Mouse (Mus musculus): ENCODE measurements around the gene Map4. TPM values are rescaled to one million over a fixed set of nuclear protein-coding genes. Genes with fewer than 3 reads are reported as not detected.

The Map4 gene
- polyA plus RNA-seq, 1 experiment from 2014 or later: 60.8 TPM

DNA sequence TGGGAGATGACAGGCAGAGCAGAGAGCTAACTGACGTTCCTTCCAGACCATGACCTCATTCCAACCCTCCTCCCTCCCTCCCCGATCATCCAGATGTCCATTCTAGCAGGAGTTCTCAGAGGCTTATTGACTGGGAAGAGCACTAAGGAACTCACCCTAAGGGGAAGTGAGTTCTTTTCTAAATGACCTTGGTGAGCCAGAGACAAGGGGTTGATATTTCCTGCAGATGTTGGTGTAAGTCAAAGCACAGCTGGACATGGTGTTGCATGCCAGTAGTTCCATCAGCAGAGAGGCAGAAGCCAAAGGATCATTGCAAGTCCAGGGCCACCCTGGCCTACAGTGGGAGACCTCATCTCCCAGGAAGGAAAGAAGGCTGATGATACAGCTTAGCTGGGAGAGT lies 33.2 kb upstream of the Map4 start:
- DNase-seq (ENCODE audit: low spot score): no peak
- no peak overlapping the region for H3K4me2 ChIP-seq (ENCODE audit: low read length)
- H3K9ac ChIP-seq (ENCODE audit: low read length): no peak overlapping the region
- H3K4me3 ChIP-seq (ENCODE audit: low read depth, low read length): no peak overlapping the region
- no peaks in the 10 kb centered on the region for H3K4me1 ChIP-seq (replicated peaks; ENCODE audit: control insufficient read depth, insufficient read depth, low read length)
- H3K27me3 ChIP-seq (replicated peaks; ENCODE audit: control insufficient read depth, insufficient read depth, low read length): no peaks in the 10 kb centered on the region
- no peak for ATAC-seq (replicated peaks; ENCODE audit: low FRiP score, low TSS enrichment, low read depth)
- no peaks in the 10 kb centered on the region for H3K9me3 ChIP-seq (ENCODE audit: control insufficient read depth, low read length)
- H3K27ac ChIP-seq (ENCODE audit: low read depth): no peak overlapping the region
- H3K36me3 ChIP-seq (ENCODE audit: control insufficient read depth, insufficient read depth, low read length): peaks cover 21% of the 10 kb centered on the region
- WGBS: 34% methylated on average over 2 of the region's 2 CpGs

DNA sequence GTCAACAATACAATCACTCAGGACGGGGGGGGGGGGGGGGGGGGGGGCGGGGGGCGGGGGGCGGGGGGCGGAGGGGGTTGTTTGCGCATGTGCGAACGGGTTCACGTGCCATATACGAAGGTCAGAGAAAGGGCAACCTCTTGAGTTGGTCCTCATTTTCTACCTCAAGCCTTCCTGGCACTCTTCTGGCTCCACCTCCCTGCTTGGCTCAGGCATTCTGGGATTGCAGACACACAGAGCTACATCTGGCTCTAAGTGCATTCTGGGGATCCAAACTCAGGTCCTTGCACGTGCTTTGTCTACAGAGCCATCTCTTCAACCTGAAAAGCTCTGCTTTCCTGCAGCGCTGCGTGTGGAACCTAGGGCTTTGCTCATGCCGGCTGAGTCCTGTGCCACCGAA lies 31.9 kb upstream of the Map4 start:
- Histone ChIP-seq H3K36me3 (ENCODE audit: control insufficient read depth, insufficient read depth, low read length) (peaks cover 8% of the 10 kb centered on the region), H3K9ac (ENCODE audit: low read length) (no peak overlapping the region), H3K4me3 (ENCODE audit: low read depth, low read length) (no peak overlapping the region), H3K27ac (ENCODE audit: low read depth) (no peak overlapping the region), H3K9me3 (ENCODE audit: control insufficient read depth, low read length) (no peaks in the 10 kb centered on the region), H3K4me1 (replicated peaks; ENCODE audit: control insufficient read depth, insufficient read depth, low read length) (no peaks in the 10 kb centered on the region), H3K27me3 (replicated peaks; ENCODE audit: control insufficient read depth, insufficient read depth, low read length) (no peaks in the 10 kb centered on the region), H3K4me2 (ENCODE audit: low read length) (no peak overlapping the region)
- ATAC-seq (replicated peaks; ENCODE audit: low FRiP score, low TSS enrichment, low read depth) (no peak), DNase-seq (ENCODE audit: low spot score) (no peak)
- 55% methylated on average over 10 of the region's 15 CpGs for WGBS

DNA sequence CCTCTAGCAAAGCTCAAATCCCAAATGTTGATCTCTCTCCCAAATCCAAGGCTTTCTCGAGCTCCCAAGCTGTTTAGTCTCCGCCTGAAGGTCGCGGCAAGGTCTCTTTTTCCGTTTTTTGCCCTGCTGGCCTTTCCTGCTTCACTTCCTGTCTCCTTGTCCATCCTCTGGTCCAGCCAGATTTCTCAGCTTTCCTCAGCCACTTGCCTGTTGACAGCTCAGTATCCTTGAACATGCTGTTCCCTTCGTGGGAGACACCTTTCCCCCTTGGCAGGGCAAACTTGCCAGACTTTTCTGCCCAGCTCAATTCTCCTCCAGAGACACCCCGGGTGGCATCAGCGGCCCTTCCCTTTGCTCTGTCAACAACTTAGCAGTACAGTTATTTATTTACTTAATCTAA lies 31.5 kb upstream of the Map4 start:
- Histone ChIP-seq H3K27ac (ENCODE audit: low read depth) (no peak overlapping the region), H3K4me3 (ENCODE audit: low read depth, low read length) (no peak overlapping the region), H3K27me3 (replicated peaks; ENCODE audit: control insufficient read depth, insufficient read depth, low read length) (no peaks in the 10 kb centered on the region), H3K9me3 (ENCODE audit: control insufficient read depth, low read length) (no peaks in the 10 kb centered on the region), H3K4me1 (replicated peaks; ENCODE audit: control insufficient read depth, insufficient read depth, low read length) (no peaks in the 10 kb centered on the region), H3K9ac (ENCODE audit: low read length) (no peak overlapping the region), H3K36me3 (ENCODE audit: control insufficient read depth, insufficient read depth, low read length) (peaks cover 8% of the 10 kb centered on the region), H3K4me2 (ENCODE audit: low read length) (no peak overlapping the region)
- no peak for ATAC-seq (replicated peaks; ENCODE audit: low FRiP score, low TSS enrichment, low read depth)
- whole genome bisulfite sequencing: 57% methylated on average over 8 of the region's 8 CpGs
- no peak for DNase-seq (ENCODE audit: low spot score)

DNA sequence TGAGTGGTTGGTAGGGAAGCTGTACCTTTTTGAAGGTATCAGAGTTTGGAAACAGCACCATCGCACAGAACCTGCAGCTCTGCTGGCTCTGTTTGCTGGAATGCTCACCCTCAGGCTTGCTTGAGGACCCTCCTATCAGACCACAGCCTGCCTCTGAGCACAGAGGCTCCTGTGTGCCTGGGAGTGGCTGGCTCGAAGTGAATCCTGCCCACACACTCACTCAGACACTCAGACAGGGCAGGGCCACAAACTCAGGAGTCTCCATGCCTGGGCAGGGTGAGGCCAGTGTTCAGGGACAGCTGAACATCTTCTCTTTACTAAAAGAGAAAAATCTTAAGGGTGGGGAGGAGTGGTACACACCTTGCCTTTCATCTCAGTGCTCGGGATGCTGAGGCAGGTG lies 30.7 kb upstream of the Map4 start:
- H3K4me1 ChIP-seq (replicated peaks; ENCODE audit: control insufficient read depth, insufficient read depth, low read length): no peaks in the 10 kb centered on the region
- no peaks in the 10 kb centered on the region for H3K9me3 ChIP-seq (ENCODE audit: control insufficient read depth, low read length)
- no peak overlapping the region for H3K4me3 ChIP-seq (ENCODE audit: low read depth, low read length)
- no peak overlapping the region for H3K4me2 ChIP-seq (ENCODE audit: low read length)
- ATAC-seq (replicated peaks; ENCODE audit: low FRiP score, low TSS enrichment, low read depth): no peak
- no peak for DNase-seq (ENCODE audit: low spot score)
- peaks cover 6% of the 10 kb centered on the region for H3K36me3 ChIP-seq (ENCODE audit: control insufficient read depth, insufficient read depth, low read length)
- 78% methylated on average over 3 of the region's 3 CpGs for WGBS
- no peaks in the 10 kb centered on the region for H3K27me3 ChIP-seq (replicated peaks; ENCODE audit: control insufficient read depth, insufficient read depth, low read length)
- no peak overlapping the region for H3K9ac ChIP-seq (ENCODE audit: low read length)
- H3K27ac ChIP-seq (ENCODE audit: low read depth): no peak overlapping the region

DNA sequence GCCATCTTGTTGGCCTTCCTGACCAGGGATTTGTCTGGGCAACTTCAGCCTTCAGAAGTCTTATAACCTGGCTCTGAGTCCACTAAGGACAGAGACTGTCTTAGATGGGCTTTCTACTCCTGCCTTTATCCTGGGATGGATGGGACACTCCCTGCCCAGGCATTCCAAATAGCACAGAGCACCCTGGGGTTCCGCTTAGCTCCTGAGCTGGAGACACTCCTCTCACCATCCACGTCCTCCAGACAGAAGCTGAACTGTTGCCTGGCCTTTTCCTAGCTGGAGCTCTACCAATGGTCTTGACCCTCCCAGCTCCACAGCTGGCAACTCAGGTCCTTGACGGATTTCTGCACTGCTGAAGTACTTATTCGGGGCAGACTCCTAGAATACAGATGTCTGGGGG lies 29.0 kb upstream of the Map4 start:
- Histone ChIP-seq H3K4me3 (ENCODE audit: low read depth, low read length) (no peak overlapping the region), H3K36me3 (ENCODE audit: control insufficient read depth, insufficient read depth, low read length) (no peaks in the 10 kb centered on the region), H3K27me3 (replicated peaks; ENCODE audit: control insufficient read depth, insufficient read depth, low read length) (no peaks in the 10 kb centered on the region), H3K27ac (ENCODE audit: low read depth) (no peak overlapping the region), H3K4me2 (ENCODE audit: low read length) (no peak overlapping the region), H3K4me1 (replicated peaks; ENCODE audit: control insufficient read depth, insufficient read depth, low read length) (no peaks in the 10 kb centered on the region), H3K9me3 (ENCODE audit: control insufficient read depth, low read length) (no peaks in the 10 kb centered on the region), H3K9ac (ENCODE audit: low read length) (no peak overlapping the region)
- DNase-seq (ENCODE audit: low spot score) (no peak), ATAC-seq (replicated peaks; ENCODE audit: low FRiP score, low TSS enrichment, low read depth) (no peak)
- 64% methylated on average over 4 of the region's 4 CpGs for WGBS

DNA sequence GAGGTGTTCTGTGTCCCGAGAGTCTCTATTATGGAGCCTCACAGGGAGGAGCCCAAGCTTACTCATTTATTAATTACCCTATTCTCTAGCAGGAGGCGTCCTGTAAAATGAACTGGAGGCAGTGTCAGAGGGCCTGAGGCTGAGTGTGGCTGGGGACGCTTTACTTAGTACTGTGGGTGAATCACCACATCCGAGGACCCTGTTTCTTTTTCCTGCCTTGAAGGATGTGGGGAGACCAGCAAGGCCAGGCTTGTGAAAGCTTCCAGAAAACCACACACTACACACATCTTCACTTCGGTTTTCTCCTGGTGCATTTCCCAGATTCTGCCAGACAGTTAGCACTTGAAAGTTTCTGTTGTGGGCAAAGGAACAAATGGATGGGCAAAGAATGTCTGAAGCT lies 28.5 kb upstream of the Map4 start:
- ATAC-seq (replicated peaks; ENCODE audit: low FRiP score, low TSS enrichment, low read depth): no peak
- H3K36me3 ChIP-seq (ENCODE audit: control insufficient read depth, insufficient read depth, low read length): no peaks in the 10 kb centered on the region
- no peaks in the 10 kb centered on the region for H3K4me1 ChIP-seq (replicated peaks; ENCODE audit: control insufficient read depth, insufficient read depth, low read length)
- H3K4me3 ChIP-seq (ENCODE audit: low read depth, low read length): no peak overlapping the region
- WGBS: 66% methylated on average over 5 of the region's 5 CpGs
- H3K4me2 ChIP-seq (ENCODE audit: low read length): no peak overlapping the region
- DNase-seq (ENCODE audit: low spot score): no peak
- no peak overlapping the region for H3K27ac ChIP-seq (ENCODE audit: low read depth)
- H3K27me3 ChIP-seq (replicated peaks; ENCODE audit: control insufficient read depth, insufficient read depth, low read length): no peaks in the 10 kb centered on the region
- H3K9ac ChIP-seq (ENCODE audit: low read length): no peak overlapping the region
- no peaks in the 10 kb centered on the region for H3K9me3 ChIP-seq (ENCODE audit: control insufficient read depth, low read length)

DNA sequence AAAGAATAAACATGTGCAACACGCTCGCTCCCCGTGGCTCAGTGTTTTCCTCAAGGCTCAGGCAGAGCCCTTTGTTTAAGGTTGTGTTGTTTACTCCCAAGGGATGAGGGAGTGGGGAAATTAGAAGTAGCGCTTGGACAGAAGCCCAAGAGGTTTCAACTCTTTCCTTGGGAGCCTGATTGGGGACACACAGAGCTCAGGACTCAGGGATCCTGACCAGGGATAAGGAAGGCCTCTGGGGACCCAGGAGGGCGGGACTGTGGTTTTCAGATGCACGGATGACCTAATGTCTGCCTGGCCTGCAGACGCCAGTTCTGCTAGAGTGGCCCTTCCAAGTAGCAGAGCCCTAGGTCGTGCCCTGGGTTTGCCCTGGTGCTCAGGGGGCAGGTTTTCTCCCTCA lies 24.0 kb upstream of the Map4 start:
- Histone ChIP-seq H3K4me3 (ENCODE audit: low read depth, low read length) (no peak overlapping the region), H3K27me3 (replicated peaks; ENCODE audit: control insufficient read depth, insufficient read depth, low read length) (no peaks in the 10 kb centered on the region), H3K4me1 (replicated peaks; ENCODE audit: control insufficient read depth, insufficient read depth, low read length) (no peaks in the 10 kb centered on the region), H3K27ac (ENCODE audit: low read depth) (no peak overlapping the region), H3K9ac (ENCODE audit: low read length) (no peak overlapping the region), H3K36me3 (ENCODE audit: control insufficient read depth, insufficient read depth, low read length) (no peaks in the 10 kb centered on the region), H3K9me3 (ENCODE audit: control insufficient read depth, low read length) (no peaks in the 10 kb centered on the region), H3K4me2 (ENCODE audit: low read length) (no peak overlapping the region)
- WGBS: 43% methylated on average over 8 of the region's 8 CpGs
- no peak for DNase-seq (ENCODE audit: low spot score)
- ATAC-seq (replicated peaks; ENCODE audit: low FRiP score, low TSS enrichment, low read depth): no peak

DNA sequence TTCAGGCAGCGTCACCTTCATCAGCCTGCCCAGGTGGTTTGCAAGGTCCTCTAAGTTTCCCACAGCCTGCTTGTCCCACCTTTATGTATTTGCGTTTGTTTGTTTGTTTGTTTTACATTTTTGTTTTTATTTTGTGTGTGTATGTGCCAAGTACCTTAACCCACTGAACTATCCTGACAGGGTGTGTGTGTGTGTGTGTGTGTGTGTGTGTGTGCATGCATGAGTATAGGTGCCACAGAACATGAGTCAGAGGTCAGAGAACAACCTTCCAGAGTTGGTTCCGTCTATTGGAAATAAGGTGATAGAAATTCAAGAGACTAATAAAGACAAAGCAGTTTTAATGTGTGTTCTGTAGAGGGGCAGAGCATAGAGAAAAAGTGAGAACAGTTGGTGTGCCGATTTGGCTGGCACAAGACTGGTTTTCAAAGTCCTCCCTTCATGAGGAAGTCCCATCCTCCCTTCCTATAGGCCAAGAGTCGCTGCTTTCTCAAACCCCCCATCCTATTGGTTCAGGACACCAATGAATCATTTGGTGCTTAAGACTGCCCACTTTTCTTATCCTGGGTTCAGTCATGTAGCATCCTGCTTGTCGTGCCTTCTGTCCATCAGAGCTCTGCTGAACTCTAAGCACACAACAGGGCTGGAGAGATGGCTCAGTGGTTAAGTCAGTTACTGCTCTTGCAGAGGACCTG lies 23.3 kb upstream of the Map4 start:
- Histone ChIP-seq H3K27ac (ENCODE audit: low read depth) (no peak overlapping the region), H3K4me1 (replicated peaks; ENCODE audit: control insufficient read depth, insufficient read depth, low read length) (no peaks in the 10 kb centered on the region), H3K4me2 (ENCODE audit: low read length) (no peak overlapping the region), H3K36me3 (ENCODE audit: control insufficient read depth, insufficient read depth, low read length) (no peaks in the 10 kb centered on the region), H3K9ac (ENCODE audit: low read length) (no peak overlapping the region), H3K9me3 (ENCODE audit: control insufficient read depth, low read length) (no peaks in the 10 kb centered on the region), H3K4me3 (ENCODE audit: low read depth, low read length) (no peak overlapping the region), H3K27me3 (replicated peaks; ENCODE audit: control insufficient read depth, insufficient read depth, low read length) (no peaks in the 10 kb centered on the region)
- ATAC-seq (replicated peaks; ENCODE audit: low FRiP score, low TSS enrichment, low read depth) (no peak), DNase-seq (ENCODE audit: low spot score) (no peak)
- WGBS: 73% methylated on average over 6 of the region's 6 CpGs

DNA sequence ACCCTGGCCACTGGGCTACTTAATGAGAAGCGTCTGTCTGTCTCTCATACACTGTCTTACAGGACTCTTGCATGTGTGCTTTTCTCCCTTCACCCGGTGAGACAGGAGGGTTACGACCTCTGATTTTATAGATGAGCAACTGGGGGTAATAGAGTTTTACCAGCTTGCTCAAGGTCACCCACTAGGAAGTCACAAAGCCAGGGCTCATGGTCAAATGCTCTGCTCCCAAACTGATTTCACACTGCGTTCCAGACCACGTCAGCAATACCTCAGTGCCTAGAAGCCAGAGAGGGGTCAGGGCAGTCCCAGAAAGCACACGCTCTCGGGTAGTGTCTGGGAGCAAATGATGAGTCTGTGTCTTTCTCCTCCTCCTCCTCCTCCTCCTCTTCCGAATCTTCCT lies 22.2 kb upstream of the Map4 start:
- Histone ChIP-seq H3K4me2 (ENCODE audit: low read length) (no peak overlapping the region), H3K9ac (ENCODE audit: low read length) (no peak overlapping the region), H3K36me3 (ENCODE audit: control insufficient read depth, insufficient read depth, low read length) (no peaks in the 10 kb centered on the region), H3K4me1 (replicated peaks; ENCODE audit: control insufficient read depth, insufficient read depth, low read length) (no peaks in the 10 kb centered on the region), H3K27me3 (replicated peaks; ENCODE audit: control insufficient read depth, insufficient read depth, low read length) (no peaks in the 10 kb centered on the region), H3K9me3 (ENCODE audit: control insufficient read depth, low read length) (no peaks in the 10 kb centered on the region), H3K27ac (ENCODE audit: low read depth) (no peak overlapping the region), H3K4me3 (ENCODE audit: low read depth, low read length) (no peak overlapping the region)
- 76% methylated on average over 8 of the region's 8 CpGs for WGBS
- DNase-seq (ENCODE audit: low spot score) (no peak), ATAC-seq (replicated peaks; ENCODE audit: low FRiP score, low TSS enrichment, low read depth) (no peak)

Measured in intestine, embryonic 14.5 days (tissue).